Comparison of ENCODE assay signal across 8 mouse cellular contexts in genomic region chr7:77131950-77132349, GRCm38 (mm10).
A peak's percentile ranks its signal among the peaks of the same experiment; 100 is the strongest.
DNase-seq lines count a peak whose midpoint lies in the region; ATAC-seq and TF ChIP-seq lines count a peak whose summit lies in the region.

No protein-coding gene starts in this region.

- intact Hi-C loops in heart, adult 2 months (cut with DNase I): no loop called here
- intact Hi-C loops in gastrocnemius, postnatal 36 days (cut with DNase I): no loop called here

- no peak for DNase-seq in heart, adult 2 months
- no peak for DNase-seq in heart, embryonic 10.5 days (ENCODE audit: low spot score)
- DNase-seq in right cerebral cortex, adult 18-20 months: peak; percentile 12
- DNase-seq in right cerebral cortex, adult 2 months (ENCODE audit: low spot score in 2 of 2): no peak
- peak; percentile 55 for DNase-seq in retina, embryonic 14.5 days (ENCODE audit: low spot score)
- DNase-seq in gastrocnemius, postnatal 36 days: no peak
- DNase-seq in gastrocnemius, postnatal 10 days: no peak

- no peaks in the 10 kb centered on the region for H3K79me2 ChIP-seq in heart, adult 2 months (replicated peaks; ENCODE audit: control insufficient read depth, insufficient read depth, low read length)

- no peak overlapping the region for H3K9ac ChIP-seq in heart, adult 2 months (ENCODE audit: low read depth, low read length)
- no peak overlapping the region for H3K9ac ChIP-seq in intestine, postnatal 0 days (ENCODE audit: low read depth, low read length)

- no peak for ATAC-seq in intestine, postnatal 0 days

- H3K4me2 ChIP-seq in intestine, postnatal 0 days (replicated peaks; ENCODE audit: low read depth): no peak overlapping the region

- 34% methylated on average over 7 of the region's 7 CpGs for WGBS in heart, adult 2 months
- WGBS in heart, embryonic 10.5 days: 40% methylated on average over 7 of the region's 7 CpGs
- WGBS in intestine, postnatal 0 days: 21% methylated on average over 7 of the region's 7 CpGs

- no peak for TF ChIP-seq POLR2A in heart, adult 2 months (IDR thresholded peaks at IDR 0.05; ENCODE audit: insufficient read depth, low read depth, low read length)

- peak; percentile 56 for TF ChIP-seq CTCF in heart, adult 2 months (IDR thresholded peaks at IDR 0.05)
- peak; percentile 58 for TF ChIP-seq CTCF in intestine, postnatal 0 days (IDR thresholded peaks at IDR 0.05; ENCODE audit: low read depth)

- H3K4me1 ChIP-seq in heart, adult 2 months (ENCODE audit: control insufficient read depth, insufficient read depth, low read length): no peaks in the 10 kb centered on the region
- H3K4me1 ChIP-seq in heart, embryonic 10.5 days: no peaks in the 10 kb centered on the region
- H3K4me1 ChIP-seq in intestine, postnatal 0 days (replicated peaks; ENCODE audit: control insufficient read depth, insufficient read depth, low read length): no peaks in the 10 kb centered on the region

- no peak overlapping the region for H3K27ac ChIP-seq in heart, adult 2 months
- H3K27ac ChIP-seq in heart, embryonic 10.5 days: no peak overlapping the region
- H3K27ac ChIP-seq in intestine, postnatal 0 days (ENCODE audit: low read depth, low read length): no peak overlapping the region

- H3K9me3 ChIP-seq in heart, embryonic 10.5 days: no peaks in the 10 kb centered on the region
- no peaks in the 10 kb centered on the region for H3K9me3 ChIP-seq in intestine, postnatal 0 days (ENCODE audit: control insufficient read depth)

- H3K27me3 ChIP-seq in heart, adult 2 months (ENCODE audit: control insufficient read depth, insufficient read depth, low read length): no peaks in the 10 kb centered on the region
- H3K27me3 ChIP-seq in heart, embryonic 10.5 days (ENCODE audit: insufficient read depth, poor library complexity, severe bottlenecking): no peaks in the 10 kb centered on the region
- H3K27me3 ChIP-seq in intestine, postnatal 0 days (replicated peaks; ENCODE audit: control insufficient read depth, insufficient read depth, low read length): no peaks in the 10 kb centered on the region

- no peaks in the 10 kb centered on the region for H3K36me3 ChIP-seq in heart, adult 2 months (ENCODE audit: control insufficient read depth, insufficient read depth, low read length)
- no peaks in the 10 kb centered on the region for H3K36me3 ChIP-seq in heart, embryonic 10.5 days
- H3K36me3 ChIP-seq in intestine, postnatal 0 days (ENCODE audit: control insufficient read depth, insufficient read depth): no peaks in the 10 kb centered on the region

- TF ChIP-seq EP300 in heart, adult 2 months (IDR thresholded peaks at IDR 0.05; ENCODE audit: insufficient read depth, low read depth, low read length): no peak

- H3K4me3 ChIP-seq in heart, adult 2 months: no peak overlapping the region
- H3K4me3 ChIP-seq in heart, embryonic 10.5 days: no peak overlapping the region
- no peak overlapping the region for H3K4me3 ChIP-seq in intestine, postnatal 0 days (ENCODE audit: low read depth, low read length)

Comparison
In these comparisons a context has a peak if more than half of its experiments do, and no peak if none do; other contexts are left out.
1. DNase-seq: peak in right cerebral cortex, adult 18-20 months (single experiment) and retina, embryonic 14.5 days (single experiment); none in heart, adult 2 months (0 of 2), heart, embryonic 10.5 days (single experiment), right cerebral cortex, adult 2 months (0 of 2), gastrocnemius, postnatal 36 days (0 of 2) and gastrocnemius, postnatal 10 days (single experiment).